Mouse (Mus musculus): ENCODE results near the gene Gipr. TPM values are rescaled to one million over a fixed set of nuclear protein-coding genes. Genes with fewer than 3 reads are reported as not detected.
"Not testable (repeated sequence)": the region's sequence is repeated elsewhere in the genome, so short reads cannot be mapped to it uniquely, and the experiment has no call there.

Gene Gipr
- polyA plus RNA-seq, 1 experiment from 2014 or later: 51.5 TPM

DNA sequence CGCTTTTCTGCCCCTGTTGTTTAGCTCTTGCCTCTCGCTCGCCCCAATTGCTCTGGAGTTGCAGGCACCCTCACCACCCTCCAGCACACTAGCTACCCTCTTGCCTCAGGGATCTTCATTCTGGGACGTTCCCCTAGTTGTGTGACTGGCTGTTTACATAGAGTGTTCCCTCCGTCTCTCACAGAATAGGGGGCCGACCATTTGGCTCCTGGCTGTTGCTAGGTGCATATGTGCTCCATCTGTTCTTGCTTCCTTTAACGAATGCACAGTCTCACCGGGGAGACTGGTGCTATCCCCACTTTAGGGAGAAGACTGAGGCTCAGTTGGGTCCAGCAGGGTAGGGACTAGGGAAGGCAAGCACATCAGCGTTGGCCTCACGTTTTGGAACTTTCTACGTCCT is 7.3 kb downstream of the Gipr start:
- 71% methylated on average over 11 of the region's 11 CpGs for WGBS

DNA sequence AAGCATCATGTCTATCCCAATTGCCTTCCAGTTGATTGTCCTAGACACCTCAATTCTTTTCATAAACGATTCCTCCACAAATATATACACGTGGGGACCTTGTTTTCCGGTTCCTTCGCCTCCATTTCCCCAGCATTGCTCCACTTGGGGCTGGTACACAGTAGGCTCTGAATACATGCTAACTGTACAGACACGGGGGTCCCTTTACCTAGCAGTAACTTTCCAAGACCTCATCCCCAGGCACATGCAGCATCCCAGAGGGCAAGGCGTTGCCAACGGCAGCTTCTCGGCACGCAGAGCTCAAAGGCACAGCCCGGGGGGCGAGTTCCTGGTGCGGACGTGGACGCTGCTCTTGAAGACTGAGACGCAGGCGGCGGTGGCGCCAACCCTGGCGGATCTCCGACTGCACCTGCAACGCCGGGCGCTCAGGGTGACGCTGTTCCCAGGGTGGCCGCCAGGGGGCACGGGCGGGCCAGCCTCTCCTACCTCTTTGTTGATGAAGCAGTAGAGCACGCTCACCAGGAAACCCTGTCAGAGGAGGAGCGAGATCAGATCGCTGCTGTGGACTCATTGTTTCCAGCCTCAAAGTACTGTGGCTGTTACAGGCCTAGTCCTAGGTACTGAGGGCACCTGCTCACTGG is 8.6 kb downstream of the Gipr start:
- Histone ChIP-seq H3K36me3 (ENCODE audit: control insufficient read depth, insufficient read depth, low read length) (peaks cover 40% of the 10 kb centered on the region), H3K9me3 (ENCODE audit: control insufficient read depth, low read length) (no peaks in the 10 kb centered on the region), H3K9ac (ENCODE audit: low read length) (peak overlapping the region; percentile 61), H3K27ac (replicated peaks in 1 of 2; ENCODE audit: control insufficient read depth in 1 of 2, insufficient read depth in 1 of 2, low read depth in 2 of 2, low read length in 2 of 2) (peak overlapping the region; percentile 43 to 61; a peak in 2 of 4 replicates), H3K4me2 (ENCODE audit: low read length) (peak overlapping the region; percentile 57), H3K4me1 (ENCODE audit: control insufficient read depth in 2 of 2, insufficient read depth in 2 of 2, low read length in 2 of 2) (peaks cover 10 to 19% of the 10 kb centered on the region in 2 experiments), H3K27me3 (ENCODE audit: control insufficient read depth, insufficient read depth, low read length) (peaks cover 10% of the 10 kb centered on the region; the same call in 1 of the 2 replicates), H3K4me3 (ENCODE audit: control insufficient read depth in 1 of 2, insufficient read depth in 1 of 2, low read depth in 1 of 2, low read length in 2 of 2) (no peak overlapping the region)
- ATAC-seq (ENCODE audit: insufficient number of reproducible peaks, insufficient read depth, low FRiP score, low read depth): peak; percentile 65
- WGBS: 3% methylated on average over 30 of the region's 30 CpGs

More for the DNA sequence above, 7.3 kb downstream of the Gipr start:
- no peak overlapping the region for H3K4me2 ChIP-seq (ENCODE audit: low read length)
- no peak for ATAC-seq (ENCODE audit: insufficient number of reproducible peaks, insufficient read depth, low FRiP score, low read depth)
- peaks cover 10 to 19% of the 10 kb centered on the region in 2 experiments for H3K4me1 ChIP-seq (ENCODE audit: control insufficient read depth in 2 of 2, insufficient read depth in 2 of 2, low read length in 2 of 2)
- H3K9me3 ChIP-seq (ENCODE audit: control insufficient read depth, low read length): no peaks in the 10 kb centered on the region
- H3K9ac ChIP-seq (ENCODE audit: low read length): no peak overlapping the region
- H3K27ac ChIP-seq (replicated peaks in 1 of 2; ENCODE audit: control insufficient read depth in 1 of 2, insufficient read depth in 1 of 2, low read depth in 2 of 2, low read length in 2 of 2): no peak overlapping the region
- H3K27me3 ChIP-seq (ENCODE audit: control insufficient read depth, insufficient read depth, low read length): peaks cover 10% of the 10 kb centered on the region; the same call in 1 of the 2 replicates
- H3K4me3 ChIP-seq (ENCODE audit: control insufficient read depth in 1 of 2, insufficient read depth in 1 of 2, low read depth in 1 of 2, low read length in 2 of 2): no peak overlapping the region
- H3K36me3 ChIP-seq (ENCODE audit: control insufficient read depth, insufficient read depth, low read length): peaks cover 32% of the 10 kb centered on the region

DNA sequence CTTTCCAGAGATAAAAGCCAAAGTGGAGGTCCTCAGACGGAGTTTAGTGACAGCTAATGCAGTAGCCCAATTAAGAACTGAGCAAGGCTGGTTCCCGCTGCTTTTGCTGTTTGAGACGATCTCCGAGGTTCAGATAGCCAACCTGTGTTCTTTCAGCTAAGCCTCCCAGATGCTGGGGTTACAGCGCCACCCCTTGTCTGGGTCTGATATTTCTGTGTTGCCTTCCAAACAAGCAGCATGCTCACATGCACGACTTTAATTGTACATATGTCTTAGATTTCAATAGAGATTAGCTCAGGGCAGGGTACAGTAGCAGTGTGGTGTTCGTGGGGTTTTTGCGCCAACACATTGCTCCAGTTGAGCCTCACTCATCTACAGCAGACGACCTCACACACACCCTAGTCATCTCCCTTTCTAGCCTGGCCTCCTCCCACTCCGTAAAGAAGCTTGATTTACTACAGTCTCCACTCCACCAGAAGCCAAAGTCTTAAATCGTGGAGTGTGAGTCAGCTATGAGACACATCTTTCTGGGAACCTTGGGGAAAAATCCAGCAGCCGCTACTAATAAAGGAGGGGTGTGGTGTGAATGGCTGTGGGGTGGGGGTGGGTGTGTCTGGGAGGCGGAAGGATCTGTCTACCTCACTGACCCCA is 10.0 kb downstream of the Gipr start:
- Histone ChIP-seq H3K27ac (replicated peaks in 1 of 2; ENCODE audit: control insufficient read depth in 1 of 2, insufficient read depth in 1 of 2, low read depth in 2 of 2, low read length in 2 of 2) (no peak overlapping the region), H3K27me3 (ENCODE audit: control insufficient read depth, insufficient read depth, low read length) (peaks cover 10% of the 10 kb centered on the region; the same call in 1 of the 2 replicates), H3K36me3 (ENCODE audit: control insufficient read depth, insufficient read depth, low read length) (peaks cover 46% of the 10 kb centered on the region), H3K9ac (ENCODE audit: low read length) (no peak overlapping the region), H3K4me3 (ENCODE audit: control insufficient read depth in 1 of 2, insufficient read depth in 1 of 2, low read depth in 1 of 2, low read length in 2 of 2) (no peak overlapping the region), H3K4me1 (ENCODE audit: control insufficient read depth in 2 of 2, insufficient read depth in 2 of 2, low read length in 2 of 2) (peaks cover 10 to 20% of the 10 kb centered on the region in 2 experiments), H3K9me3 (ENCODE audit: control insufficient read depth, low read length) (no peaks in the 10 kb centered on the region), H3K4me2 (ENCODE audit: low read length) (no peak overlapping the region)
- WGBS: 58% methylated on average over 13 of the region's 13 CpGs
- no peak for ATAC-seq (ENCODE audit: insufficient number of reproducible peaks, insufficient read depth, low FRiP score, low read depth)

- H3K9ac ChIP-seq (ENCODE audit: low read length): no peak overlapping the region; the same call in 1 of the 2 replicates
- peaks cover 46% of the 10 kb centered on the region for H3K36me3 ChIP-seq (ENCODE audit: control insufficient read depth, insufficient read depth, low read length)
- H3K4me3 ChIP-seq (ENCODE audit: control insufficient read depth in 1 of 2, insufficient read depth in 1 of 2, low read depth in 1 of 2, low read length in 2 of 2): no peak overlapping the region
- WGBS: 68% methylated on average over 8 of the region's 8 CpGs
- peaks cover 8% of the 10 kb centered on the region; the same call in 1 of the 2 replicates for H3K27me3 ChIP-seq (ENCODE audit: control insufficient read depth, insufficient read depth, low read length)
- H3K9me3 ChIP-seq (ENCODE audit: control insufficient read depth, low read length): no peaks in the 10 kb centered on the region
- no peak overlapping the region for H3K27ac ChIP-seq (replicated peaks in 1 of 2; ENCODE audit: control insufficient read depth in 1 of 2, insufficient read depth in 1 of 2, low read depth in 2 of 2, low read length in 2 of 2)
- no peak overlapping the region for H3K4me2 ChIP-seq (ENCODE audit: low read length)
- ATAC-seq (ENCODE audit: insufficient number of reproducible peaks, insufficient read depth, low FRiP score, low read depth): no peak
- H3K4me1 ChIP-seq (ENCODE audit: control insufficient read depth in 2 of 2, insufficient read depth in 2 of 2, low read length in 2 of 2): peaks cover 10 to 21% of the 10 kb centered on the region in 2 experiments
Observed at GRCm38 (mm10) chr7:19154796-19155195, 11.1 kb downstream of the Gipr start.

- not testable (repeated sequence) for H3K27me3 ChIP-seq (ENCODE audit: control insufficient read depth, insufficient read depth, low read length); ATAC-seq (ENCODE audit: insufficient number of reproducible peaks, insufficient read depth, low FRiP score, low read depth); H3K4me2 ChIP-seq (ENCODE audit: low read length); H3K9ac ChIP-seq (ENCODE audit: low read length); H3K27ac ChIP-seq (replicated peaks in 1 of 2; ENCODE audit: control insufficient read depth in 1 of 2, insufficient read depth in 1 of 2, low read depth in 2 of 2, low read length in 2 of 2); H3K9me3 ChIP-seq (ENCODE audit: control insufficient read depth, low read length); H3K4me3 ChIP-seq (ENCODE audit: control insufficient read depth in 1 of 2, insufficient read depth in 1 of 2, low read depth in 1 of 2, low read length in 2 of 2)
- 85% methylated on average over 10 of the region's 10 CpGs for WGBS
- Histone ChIP-seq H3K4me1 (ENCODE audit: control insufficient read depth in 2 of 2, insufficient read depth in 2 of 2, low read length in 2 of 2) (peaks cover 5 to 20% of the 10 kb centered on the region in 2 experiments; a peak in 3 of 4 replicates), H3K36me3 (ENCODE audit: control insufficient read depth, insufficient read depth, low read length) (peaks cover 48% of the 10 kb centered on the region)
Observed at GRCm38 (mm10) chr7:19151121-19151520, 14.8 kb downstream of the Gipr start.

- Histone ChIP-seq H3K4me3 (ENCODE audit: control insufficient read depth in 1 of 2, insufficient read depth in 1 of 2, low read depth in 1 of 2, low read length in 2 of 2) (peak within 1 kb of the TSS; percentile 60 to 66), H3K27ac (replicated peaks in 1 of 2; ENCODE audit: control insufficient read depth in 1 of 2, insufficient read depth in 1 of 2, low read depth in 2 of 2, low read length in 2 of 2) (peak within 1 kb of the TSS; percentile 70 to 89), H3K4me1 (ENCODE audit: control insufficient read depth in 2 of 2, insufficient read depth in 2 of 2, low read length in 2 of 2) (peaks cover 5 to 20% of the 10 kb centered on the region in 2 experiments; a peak in 3 of 4 replicates), H3K9me3 (ENCODE audit: control insufficient read depth, low read length) (no peaks in the 10 kb centered on the region), H3K9ac (ENCODE audit: low read length) (peak within 1 kb of the TSS; percentile 84), H3K27me3 (ENCODE audit: control insufficient read depth, insufficient read depth, low read length) (no peaks in the 10 kb centered on the region), H3K4me2 (ENCODE audit: low read length) (peak within 1 kb of the TSS; percentile 90), H3K36me3 (ENCODE audit: control insufficient read depth, insufficient read depth, low read length) (peaks cover 41% of the 10 kb centered on the region)
- WGBS: under 1% methylated on average over 24 of the region's 24 CpGs
- ATAC-seq (ENCODE audit: insufficient number of reproducible peaks, insufficient read depth, low FRiP score, low read depth): peak; percentile 90
Observed at GRCm38 (mm10) chr7:19149626-19150025, 16.3 kb downstream of the Gipr start, which contains the start of gene Snrpd2. Gene Snrpd2 (plus strand): TSS chr7:19149722.

- peak within 1 kb of the TSS; percentile 60 to 66 for H3K4me3 ChIP-seq (ENCODE audit: control insufficient read depth in 1 of 2, insufficient read depth in 1 of 2, low read depth in 1 of 2, low read length in 2 of 2)
- peak within 1 kb of the TSS; percentile 70 to 89 for H3K27ac ChIP-seq (replicated peaks in 1 of 2; ENCODE audit: control insufficient read depth in 1 of 2, insufficient read depth in 1 of 2, low read depth in 2 of 2, low read length in 2 of 2)
- H3K4me1 ChIP-seq (ENCODE audit: control insufficient read depth in 2 of 2, insufficient read depth in 2 of 2, low read length in 2 of 2): peaks cover 5 to 20% of the 10 kb centered on the region in 2 experiments; a peak in 3 of 4 replicates
- peaks cover 35% of the 10 kb centered on the region for H3K36me3 ChIP-seq (ENCODE audit: control insufficient read depth, insufficient read depth, low read length)
- H3K27me3 ChIP-seq (ENCODE audit: control insufficient read depth, insufficient read depth, low read length): no peaks in the 10 kb centered on the region
- no peaks in the 10 kb centered on the region for H3K9me3 ChIP-seq (ENCODE audit: control insufficient read depth, low read length)
- WGBS: under 1% methylated on average over 43 of the region's 43 CpGs
- peak; percentile 98 for ATAC-seq (ENCODE audit: insufficient number of reproducible peaks, insufficient read depth, low FRiP score, low read depth)
- peak within 1 kb of the TSS; percentile 90 for H3K4me2 ChIP-seq (ENCODE audit: low read length)
- H3K9ac ChIP-seq (ENCODE audit: low read length): peak within 1 kb of the TSS; percentile 84
Observed at GRCm38 (mm10) chr7:19148875-19149541, 16.9 kb downstream of the Gipr start, which contains the start of gene Qpctl. Gene Qpctl (minus strand): TSS chr7:19149291.
